Mouse (Mus musculus): ENCODE data around the gene Wnt10a. TPM values are rescaled to one million over a fixed set of nuclear protein-coding genes. Genes with fewer than 3 reads are reported as not detected.

The Wnt10a gene
- total and polyA plus RNA-seq, 3 experiments: 126 to 187 (median 155) TPM

- DNase-seq (ENCODE audit: extremely low read depth): peak; percentile 84
- Histone ChIP-seq H3K27me3 (replicated peaks) (no peaks in the 10 kb centered on the region), H3K4me1 (ENCODE audit: control insufficient read depth in 1 of 2, insufficient read depth in 2 of 2) (peaks cover 46 to 95% of the 10 kb centered on the region in 2 experiments), H3K4me2 (ENCODE audit: insufficient read depth, low read depth, poor library complexity, severe bottlenecking) (peak overlapping the region; percentile 57), H3K9me3 (replicated peaks; ENCODE audit: low read length) (no peaks in the 10 kb centered on the region), H3K9ac (ENCODE audit: insufficient read depth, low read depth) (peak overlapping the region; percentile 43), H3K4me3 (replicated peaks in 1 of 3; ENCODE audit: low read depth in 2 of 3, low read length in 2 of 3, poor library complexity in 1 of 3) (peak overlapping the region; percentile 43 to 57 (median 53)), H3K27ac (ENCODE audit: insufficient read depth, low read depth) (peak overlapping the region; percentile 92), H3K79me2 (replicated peaks; ENCODE audit: control insufficient read depth, extremely low read depth, insufficient read depth, poor library complexity, severe bottlenecking) (peaks cover 9% of the 10 kb centered on the region), H3K36me3 (replicated peaks in 1 of 2; ENCODE audit: control insufficient read depth in 1 of 2, insufficient read depth in 1 of 2, low read length in 1 of 2) (peaks cover 0 to 86% of the 10 kb centered on the region in 2 experiments)
- in situ Hi-C loops (cut with MboI; ENCODE audit: low pct_ligation_motif_present, low pct_unique_long_range_greater_than_20kb, low sequenced_read_pairs) (no loop called here), dilution Hi-C loops (cut with MboI; ENCODE audit: extremely low pct_ligation_motif_present, extremely low pct_unique_long_range_greater_than_20kb, low sequenced_read_pairs) (no loop called here)
- TF ChIP-seq ZC3H11A (IDR thresholded peaks at IDR 0.05; ENCODE audit: low read depth, low read length) (no peak), MYC (IDR thresholded peaks at IDR 0.05; ENCODE audit: low read depth, low read length) (peak; percentile 81), IRF4 (IDR thresholded peaks at IDR 0.05; ENCODE audit: low read depth, low read length) (no peak; the same call in 1 of the 2 replicates), CHD1 (IDR thresholded peaks at IDR 0.05; ENCODE audit: low read depth, low read length) (peak; percentile 70), MAX (IDR thresholded peaks at IDR 0.05; ENCODE audit: low read length) (peak; percentile 85), MEF2A (IDR thresholded peaks at IDR 0.05; ENCODE audit: borderline replicate concordance, low read depth, low read length) (peak; percentile 67; the same call in 1 of the 2 replicates), MAFK (IDR thresholded peaks at IDR 0.05; ENCODE audit: insufficient replicate concordance, low read length) (0 out of 2 replicates have a peak, but pooled peaks have one; percentile 42), MAZ (IDR thresholded peaks at IDR 0.05; ENCODE audit: low read depth, low read length) (0 out of 2 replicates have a peak, but pooled peaks have one; percentile 64), JUND (conservative IDR thresholded peaks at IDR 0.05; ENCODE audit: low read depth, low read length) (no peak), JUN (IDR thresholded peaks at IDR 0.05; ENCODE audit: insufficient read depth, low read depth, low read length) (no peak), POLR2AphosphoS2 (IDR thresholded peaks at IDR 0.05; ENCODE audit: low read depth, low read length) (peak; percentile 76), SIN3A (IDR thresholded peaks at IDR 0.05; ENCODE audit: low read length) (peak; percentile 91), GABPA (IDR thresholded peaks at IDR 0.05; ENCODE audit: insufficient replicate concordance, low read depth, low read length) (no peak), ETS1 (conservative IDR thresholded peaks at IDR 0.05; ENCODE audit: low read depth, low read length) (peak; percentile 88), USF1 (IDR thresholded peaks at IDR 0.05; ENCODE audit: low read depth, low read length) (no peak), TCF12 (IDR thresholded peaks at IDR 0.05; ENCODE audit: low read depth, low read length) (peak; percentile 93), E2F4 (IDR thresholded peaks at IDR 0.05; ENCODE audit: insufficient replicate concordance, low read depth, low read length) (no peak), POLR2A (IDR thresholded peaks at IDR 0.05; ENCODE audit: low read depth, low read length) (peak; percentile 63; the same call in 1 of the 2 replicates), EP300 (IDR thresholded peaks at IDR 0.05; ENCODE audit: low read length) (peak; percentile 68), TBP (conservative IDR thresholded peaks at IDR 0.05; ENCODE audit: low read depth, low read length) (0 out of 2 replicates have a peak, but pooled peaks have one; percentile 50), PAX5 (IDR thresholded peaks at IDR 0.05; ENCODE audit: low read length) (no peak), ZMIZ1 (IDR thresholded peaks at IDR 0.05; ENCODE audit: low read depth, low read length) (peak; percentile 83), ELF1 (IDR thresholded peaks at IDR 0.05; ENCODE audit: low read depth, low read length) (peak; percentile 60), UBTF (IDR thresholded peaks at IDR 0.05; ENCODE audit: low read depth, low read length) (peak; percentile 84; the same call in 1 of the 2 replicates), NELFE (IDR thresholded peaks at IDR 0.05; ENCODE audit: low read depth, low read length) (peak; percentile 30; the same call in 1 of the 2 replicates), KAT2A (IDR thresholded peaks at IDR 0.05; ENCODE audit: insufficient replicate concordance, low read length) (no peak), SMC3 (IDR thresholded peaks at IDR 0.05; ENCODE audit: low read depth, low read length) (no peak), CTCF (conservative IDR thresholded peaks at IDR 0.05 in 1 of 2, IDR thresholded peaks at IDR 0.05 in 1 of 2; ENCODE audit: low read depth in 2 of 2, low read length in 2 of 2) (no peak), BHLHE40 (IDR thresholded peaks at IDR 0.05; ENCODE audit: low read depth, low read length) (peak; percentile 97), NRF1 (IDR thresholded peaks at IDR 0.05; ENCODE audit: low read depth, low read length) (peak; percentile 85), CHD2 (IDR thresholded peaks at IDR 0.05; ENCODE audit: low read length) (no peak; the same call in 1 of the 2 replicates), MXI1 (IDR thresholded peaks at IDR 0.05; ENCODE audit: low read depth, low read length) (peak; percentile 81), ZKSCAN1 (IDR thresholded peaks at IDR 0.05; ENCODE audit: borderline replicate concordance, low read depth, low read length) (no peak), USF2 (conservative IDR thresholded peaks at IDR 0.05; ENCODE audit: low read depth, low read length) (no peak; the same call in 1 of the 2 replicates), ZNF384 (IDR thresholded peaks at IDR 0.05; ENCODE audit: low read depth, low read length) (no peak), RAD21 (IDR thresholded peaks at IDR 0.05; ENCODE audit: low read depth, low read length) (no peak), RCOR1 (conservative IDR thresholded peaks at IDR 0.05; ENCODE audit: low read depth, low read length) (no peak), HCFC1 (IDR thresholded peaks at IDR 0.05; ENCODE audit: low read depth, low read length) (peak; percentile 59)
Measured at GRCm38 (mm10) chr1:74800424-74800888, 9.1 kb downstream of the Wnt10a start.

Measured in CH12.LX (cell line).